Mouse (Mus musculus) liver, adult (tissue): Measurements from ENCODE around the gene Timmdc1.

Experiments
- GATA4 ChIP-seq: IDR thresholded peaks from 2 replicates; pipeline ENCODE4 v1.6.1; 2014; ENCODE audit warnings: mild to moderate bottlenecking, low read length; ENCODE audit not compliant: insufficient replicate concordance

The Timmdc1 gene

DNA sequence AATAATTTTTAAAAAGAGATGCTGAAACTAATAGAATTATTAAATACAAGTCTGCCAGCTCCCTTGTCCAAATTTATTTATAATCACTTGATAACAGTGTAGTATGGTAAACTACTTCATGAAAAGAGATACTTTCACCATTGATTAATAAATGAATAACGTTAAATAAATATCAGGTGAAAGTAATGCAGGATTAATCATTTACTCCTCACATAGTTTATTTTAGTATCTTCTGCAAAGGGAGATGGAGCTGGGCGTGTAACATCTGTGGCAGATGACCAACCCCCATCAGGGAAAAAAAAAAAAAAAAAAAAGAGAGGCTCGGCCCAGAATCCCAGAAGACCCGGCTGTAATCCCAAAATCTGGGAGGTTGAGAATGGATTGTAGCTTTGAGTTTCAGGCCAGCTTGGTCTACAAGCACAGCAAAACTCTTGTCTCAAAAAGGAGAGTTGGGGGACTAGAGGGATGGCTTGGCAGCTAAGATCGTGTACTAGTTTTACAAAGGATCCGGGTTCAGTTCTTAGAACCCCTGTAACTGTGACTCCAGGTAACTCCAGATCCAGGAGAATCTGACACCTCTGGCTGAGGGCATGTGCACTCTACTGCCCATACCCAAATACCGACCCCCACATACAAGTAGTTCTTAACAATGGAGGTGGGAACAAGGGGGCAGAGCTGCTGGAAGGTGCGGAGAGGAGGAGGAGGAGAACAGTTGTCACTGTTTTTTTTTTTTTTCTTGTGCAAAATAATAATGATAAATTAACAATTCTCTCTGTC, 1.1 kb downstream of the Timmdc1 start:
- TF ChIP-seq GATA4: no peak

DNA sequence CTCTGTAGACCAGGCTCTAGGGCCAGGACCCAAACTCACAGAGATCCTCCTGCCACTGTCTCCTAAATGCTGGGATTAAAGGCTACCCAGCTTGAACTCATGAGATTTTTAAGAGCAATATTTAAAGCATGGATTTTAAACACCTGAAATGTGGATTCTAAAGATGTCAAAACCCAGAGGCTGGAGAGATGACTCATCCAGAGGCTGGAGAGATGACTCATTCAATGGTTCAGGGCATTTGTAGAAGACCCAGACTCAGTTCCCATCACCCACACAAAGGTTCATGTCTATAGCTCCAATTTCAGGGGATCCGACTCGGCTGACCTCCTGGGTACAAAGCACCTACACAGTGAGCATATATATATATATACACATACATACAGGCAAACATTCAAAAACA, 3.3 kb downstream of the Timmdc1 start:
- TF ChIP-seq GATA4: no peak

GRCm38 (mm10) chr16:38510846-38511245, 11.6 kb downstream of the Timmdc1 start:
- no peak for TF ChIP-seq GATA4

DNA sequence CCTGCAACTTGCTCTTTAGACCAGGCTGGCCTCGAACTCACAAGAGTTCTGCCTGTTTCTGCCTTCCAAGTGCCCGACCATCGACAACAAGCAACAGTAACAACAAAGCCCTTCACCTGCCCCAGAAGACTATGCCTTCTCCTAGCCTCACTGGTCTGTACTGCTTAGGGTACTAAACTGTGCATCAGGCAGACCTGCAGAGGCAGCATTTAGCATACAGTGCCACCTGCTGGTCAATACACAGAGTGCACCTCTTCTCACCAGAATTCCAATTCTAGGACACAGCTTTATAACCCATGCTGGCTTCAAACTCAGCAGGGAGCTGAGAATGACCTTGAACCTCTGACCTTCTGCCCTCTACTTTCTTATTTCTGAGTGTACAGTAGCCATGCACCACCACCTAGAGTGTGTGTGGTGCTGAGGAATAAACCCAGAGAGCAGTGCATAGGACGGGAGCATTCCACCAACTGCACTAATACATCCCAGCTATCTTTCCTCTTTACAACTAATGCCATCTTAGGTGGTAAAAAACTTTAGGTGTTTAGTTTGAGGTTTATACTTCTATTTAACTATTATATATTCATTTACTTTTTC, 16.3 kb downstream of the Timmdc1 start:
- no peak for TF ChIP-seq GATA4

DNA sequence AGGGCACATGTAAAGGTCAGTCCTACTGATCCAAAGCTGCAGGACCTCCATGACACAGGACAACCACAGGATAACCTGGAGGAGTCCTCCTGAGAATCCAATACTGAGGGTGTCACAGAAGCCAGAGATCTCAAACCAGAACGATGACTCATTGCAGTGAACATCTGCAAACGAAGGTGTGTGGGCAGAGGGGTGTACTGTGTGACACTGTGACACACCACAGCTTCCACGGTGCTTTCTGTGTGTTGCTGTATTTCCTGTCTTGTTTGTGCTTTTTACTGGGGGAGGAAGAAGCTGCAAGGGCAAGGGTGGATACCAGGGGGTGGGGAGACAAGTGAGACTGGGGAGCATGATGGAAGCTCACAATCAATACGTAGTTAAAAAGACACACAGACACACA, 18.9 kb downstream of the Timmdc1 start:
- TF ChIP-seq GATA4: no peak

- TF ChIP-seq GATA4: no peak
Observed at GRCm38 (mm10) chr16:38502469-38502868, 20.0 kb downstream of the Timmdc1 start.

DNA sequence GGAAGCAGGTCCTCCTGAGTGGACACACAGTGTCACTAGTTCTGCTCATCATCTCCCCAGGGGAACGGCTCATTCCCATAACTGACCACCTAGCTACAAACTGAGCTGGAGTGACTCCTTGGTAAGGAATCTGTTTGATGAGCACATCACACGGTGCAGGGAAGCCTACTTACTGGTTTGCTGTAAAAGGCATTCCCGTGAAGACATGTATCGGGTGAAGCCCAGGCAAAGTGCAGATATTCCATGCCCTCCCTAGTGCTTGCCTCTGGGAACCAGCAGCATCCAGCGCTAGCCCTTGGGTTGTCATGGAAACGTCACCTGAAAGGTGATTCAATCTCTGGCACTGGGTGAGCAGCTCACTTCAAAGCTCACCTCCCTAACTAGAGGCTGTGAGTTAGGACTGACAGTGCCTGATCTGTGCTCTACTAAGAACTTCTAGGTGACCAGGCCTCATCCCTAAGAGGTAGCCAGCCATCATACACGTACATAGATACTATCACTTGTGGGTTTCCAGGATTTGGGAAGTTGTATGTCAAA, 25.8 kb downstream of the Timmdc1 start:
- no peak for TF ChIP-seq GATA4

DNA sequence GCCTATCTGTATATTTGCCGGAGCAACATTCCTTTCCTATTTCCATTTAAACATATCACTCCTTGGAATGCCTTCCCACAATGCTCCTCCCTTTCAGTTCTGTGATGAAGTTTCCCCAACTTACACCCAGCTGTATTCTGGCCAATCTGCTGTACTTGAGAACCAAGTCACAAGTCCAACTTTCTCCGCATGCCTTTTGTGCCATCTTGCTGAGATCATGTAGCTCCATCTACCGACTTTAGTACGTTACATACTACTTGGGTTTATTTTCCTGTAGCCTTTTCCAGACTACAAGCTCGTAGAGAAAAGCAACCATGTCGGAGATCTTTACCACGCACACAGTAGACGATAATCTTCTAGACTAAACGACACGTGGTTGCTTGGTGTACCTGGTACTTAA, 28.6 kb downstream of the Timmdc1 start:
- TF ChIP-seq GATA4: no peak

- no peak for TF ChIP-seq GATA4
Observed at GRCm38 (mm10) chr16:38492551-38492950, 29.9 kb downstream of the Timmdc1 start.

DNA sequence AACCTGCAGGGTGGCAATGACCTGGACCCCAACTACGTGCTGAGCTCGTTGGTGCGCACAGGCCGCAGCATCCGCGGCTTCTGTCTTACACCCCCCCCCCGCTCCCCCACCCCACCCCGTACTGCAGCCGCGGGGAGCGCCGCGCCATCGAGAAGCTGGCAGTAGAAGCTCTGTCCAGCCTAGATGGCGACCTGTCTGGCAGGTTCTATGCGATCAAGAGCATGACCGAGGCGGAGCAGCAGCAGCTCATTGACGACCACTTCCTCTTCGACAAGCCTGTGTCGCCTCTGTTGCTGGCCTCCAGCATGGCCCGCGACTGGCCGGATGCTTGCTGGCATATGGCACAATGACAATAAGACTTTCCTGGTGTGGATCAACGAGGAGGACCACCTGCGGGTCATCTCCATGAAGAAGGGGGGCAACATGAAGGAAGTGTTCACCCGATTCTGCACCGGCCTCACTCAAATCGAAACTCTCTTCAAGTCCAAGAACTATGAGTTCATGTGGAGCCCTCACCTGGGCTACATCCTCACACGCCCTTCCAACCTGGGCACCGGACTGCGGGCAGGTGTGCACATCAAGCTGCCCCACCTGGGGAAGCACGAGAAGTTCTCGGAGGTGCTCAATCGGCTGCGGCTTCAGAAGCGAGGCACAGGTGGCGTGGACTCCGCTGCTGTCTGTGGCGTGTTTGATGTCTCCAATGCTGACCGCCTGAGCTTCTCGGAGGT, 38.7 kb downstream of the Timmdc1 start:
- TF ChIP-seq GATA4: no peak

DNA sequence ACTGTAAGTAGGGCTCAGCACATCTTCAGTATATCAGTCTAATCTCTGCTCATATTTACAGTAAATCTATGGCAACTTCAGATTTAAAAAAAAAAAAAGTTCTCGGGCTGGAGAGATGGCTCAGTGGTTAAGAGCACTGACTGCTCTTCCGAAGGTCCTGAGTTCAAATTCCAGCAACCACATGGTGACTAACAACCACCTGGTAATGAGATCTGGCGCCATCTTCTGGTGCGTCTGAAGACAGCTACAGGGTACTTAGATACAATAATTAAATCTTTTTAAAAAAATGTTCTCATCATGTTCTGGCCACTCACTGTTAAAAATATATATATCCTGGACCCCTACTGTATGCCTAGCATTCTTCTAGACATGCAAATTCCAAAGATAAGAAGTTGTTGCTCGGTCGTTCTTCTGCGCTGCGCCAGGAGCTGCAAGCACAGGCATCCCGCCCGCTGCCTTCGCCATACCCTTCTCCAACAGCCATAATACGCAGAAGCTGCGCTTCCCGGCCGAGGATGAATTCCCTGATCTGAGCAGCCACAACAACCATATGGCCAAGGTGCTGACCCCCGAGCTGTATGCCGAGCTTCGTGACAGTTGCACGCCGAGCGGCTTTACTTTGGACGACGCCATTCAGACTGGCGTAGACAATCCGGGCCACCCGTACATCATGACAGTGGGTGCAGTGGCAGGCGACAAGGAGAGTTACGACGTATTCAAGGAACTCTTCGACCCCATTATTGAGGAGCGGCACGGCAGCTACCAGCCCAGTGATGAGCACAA, 39.5 kb downstream of the Timmdc1 start:
- no peak for TF ChIP-seq GATA4

DNA sequence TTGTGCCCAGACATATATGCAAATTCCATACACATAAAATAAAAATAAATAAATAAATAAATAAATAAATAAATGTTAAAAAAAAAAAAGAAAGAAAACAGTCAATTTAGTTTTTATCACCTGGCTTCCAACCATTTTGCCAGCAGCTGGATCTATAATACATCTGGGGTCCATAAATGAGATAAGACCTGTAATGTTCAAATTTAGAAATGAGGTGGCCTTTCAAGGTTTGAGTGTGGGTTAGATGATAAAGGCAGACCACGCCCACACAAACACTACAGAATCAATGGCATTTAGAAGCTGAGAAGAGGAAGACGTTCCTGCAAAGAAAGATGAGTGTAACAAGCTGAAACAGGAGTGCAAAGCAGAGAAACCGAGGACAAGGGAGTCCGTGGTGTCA, 41.1 kb downstream of the Timmdc1 start:
- TF ChIP-seq GATA4: no peak

- TF ChIP-seq GATA4: no peak
Observed at GRCm38 (mm10) chr16:38478296-38478695, 44.2 kb downstream of the Timmdc1 start.

DNA sequence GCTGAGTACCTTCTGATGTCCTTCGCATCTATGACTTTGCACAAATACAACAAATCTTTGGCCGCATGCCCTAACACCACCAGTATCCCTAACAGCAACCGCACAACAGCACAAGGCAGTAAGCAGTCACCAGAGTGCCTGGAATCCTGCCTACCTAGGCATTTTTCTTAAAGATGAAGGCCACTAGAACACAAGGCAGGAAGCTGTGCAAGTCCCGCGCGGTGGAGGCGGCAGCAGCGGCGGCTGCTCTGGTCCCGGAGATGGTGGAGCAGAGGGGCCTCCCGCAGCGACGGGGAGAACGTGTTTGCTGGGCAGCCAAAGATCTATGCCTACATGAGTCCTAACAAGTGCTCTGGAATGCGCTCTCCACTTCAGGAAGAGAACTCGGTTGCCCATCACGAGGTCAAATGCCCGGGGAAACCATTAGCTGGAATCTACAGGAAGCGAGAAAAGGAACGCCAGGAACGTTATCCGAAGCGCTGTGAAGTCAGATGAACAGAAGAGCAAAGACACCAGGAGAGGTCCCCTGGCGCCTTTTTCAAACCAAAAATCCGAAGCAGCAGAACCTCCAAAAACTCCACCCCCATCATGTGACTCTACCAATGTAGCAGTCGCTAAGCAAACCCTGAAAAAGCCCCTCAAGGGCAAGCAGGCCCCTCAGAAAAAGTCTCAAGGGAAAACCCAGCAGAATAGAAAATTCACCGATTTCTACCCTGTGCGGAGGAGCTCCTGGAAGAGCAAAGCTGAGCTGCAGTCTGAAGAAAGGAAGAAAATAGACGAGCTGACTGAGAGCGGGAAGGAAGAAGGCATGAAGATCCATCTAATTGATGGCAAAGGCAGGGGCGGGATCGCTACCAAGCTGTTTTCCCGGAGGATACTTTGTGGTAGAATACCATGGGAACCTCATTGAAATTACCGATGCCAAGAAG, 45.9 kb downstream of the Timmdc1 start:
- TF ChIP-seq GATA4: no peak
